Mouse (Mus musculus): Measurements from ENCODE around the gene G6pc2. TPM values are rescaled to one million over a fixed set of nuclear protein-coding genes. Genes with fewer than 3 reads are reported as not detected.
A peak's percentile ranks its signal among the peaks of the same experiment; 100 is the strongest.

Gene G6pc2
- polyA plus RNA-seq, 1 experiment from 2014 or later, result not detected

DNA sequence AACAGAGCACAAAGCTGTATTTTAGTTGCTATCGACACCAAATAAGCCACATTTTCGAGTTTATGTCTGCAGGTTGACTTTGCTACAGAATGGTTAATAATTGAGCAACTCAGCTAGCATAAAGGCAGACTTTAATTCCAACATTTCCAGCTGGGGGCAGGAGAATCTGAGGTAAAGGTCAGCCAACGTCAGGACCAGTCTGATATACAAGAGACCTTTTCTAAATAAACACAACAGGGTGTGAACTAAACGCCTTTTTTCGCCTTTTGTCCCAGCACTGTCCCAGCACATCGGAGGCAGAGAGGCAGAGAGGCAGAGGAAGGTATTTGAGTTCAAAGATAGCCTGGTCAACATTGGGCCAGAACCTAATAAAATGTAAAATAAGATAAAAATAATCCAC is 5.7 kb upstream of the G6pc2 start:
- 21% methylated on average over 6 of the region's 6 CpGs for WGBS
- no peaks in the 10 kb centered on the region for H3K27me3 ChIP-seq (ENCODE audit: control insufficient read depth, insufficient read depth, low read length)
- H3K9me3 ChIP-seq (ENCODE audit: control insufficient read depth, low read length), result no peaks in the 10 kb centered on the region
- no peak overlapping the region for H3K27ac ChIP-seq (ENCODE audit: low read depth, low read length)
- no peaks in the 10 kb centered on the region for H3K36me3 ChIP-seq (ENCODE audit: control insufficient read depth, insufficient read depth, low read length)
- H3K4me2 ChIP-seq (ENCODE audit: low read depth), result peak overlapping the region; percentile 60
- ATAC-seq (ENCODE audit: insufficient read depth, low FRiP score, low TSS enrichment), result no peak
- peak overlapping the region; percentile 87 for H3K4me3 ChIP-seq (ENCODE audit: low read depth, low read length)
- no peak for DNase-seq (ENCODE audit: low spot score)
- peak overlapping the region; percentile 88 for H3K9ac ChIP-seq (ENCODE audit: low read length)
- H3K4me1 ChIP-seq (ENCODE audit: control insufficient read depth, insufficient read depth, low read length), result peaks cover 5% of the 10 kb centered on the region; the same call in 1 of the 2 replicates

DNA sequence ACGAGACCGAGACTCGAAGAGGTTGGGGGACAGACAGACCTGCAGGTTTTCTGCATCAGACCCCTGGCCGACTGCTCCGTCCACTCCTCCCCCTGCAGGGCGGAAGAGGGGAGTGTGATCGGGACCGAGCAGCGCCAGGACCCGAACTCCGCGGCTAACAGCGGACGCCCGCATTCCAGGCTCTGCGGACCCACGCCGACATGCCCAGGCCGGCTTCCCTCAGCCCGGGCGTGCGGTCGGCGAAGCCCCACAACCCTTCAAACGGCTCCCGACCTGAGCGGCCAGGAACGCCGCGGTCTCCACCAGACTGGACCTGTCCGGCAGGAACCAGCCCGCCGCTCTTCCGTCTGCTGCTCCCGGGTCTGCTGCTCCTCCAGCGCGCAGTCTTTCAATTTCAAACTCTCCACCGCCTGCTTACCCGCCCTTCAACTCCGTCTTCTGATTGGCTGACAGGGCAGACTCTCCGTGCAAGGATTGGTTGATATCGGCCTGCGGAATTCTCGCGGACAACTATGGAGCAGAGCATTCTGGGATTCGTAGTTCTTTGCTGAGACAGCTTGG is 5.0 kb upstream of the G6pc2 start, which contains the start of gene Spc25:
Spc25 (minus strand) TSS at position 404 of the 561 bp plus-strand sequence.
- H3K4me1 ChIP-seq (ENCODE audit: control insufficient read depth, insufficient read depth, low read length), result peaks cover 5% of the 10 kb centered on the region; the same call in 1 of the 2 replicates
- no peaks in the 10 kb centered on the region for H3K36me3 ChIP-seq (ENCODE audit: control insufficient read depth, insufficient read depth, low read length)
- peak within 1 kb of the TSS; percentile 88 for H3K9ac ChIP-seq (ENCODE audit: low read length)
- ATAC-seq (ENCODE audit: insufficient read depth, low FRiP score, low TSS enrichment) (peak; percentile 99), DNase-seq (ENCODE audit: low spot score) (peak; percentile 90)
- no peaks in the 10 kb centered on the region for H3K9me3 ChIP-seq (ENCODE audit: control insufficient read depth, low read length)
- H3K27me3 ChIP-seq (ENCODE audit: control insufficient read depth, insufficient read depth, low read length), result no peaks in the 10 kb centered on the region
- peak within 1 kb of the TSS; percentile 87 for H3K4me3 ChIP-seq (ENCODE audit: low read depth, low read length)
- peak within 1 kb of the TSS; percentile 44; the same call in 1 of the 2 replicates for H3K27ac ChIP-seq (ENCODE audit: low read depth, low read length)
- 1% methylated on average over 46 of the region's 46 CpGs for WGBS
- H3K4me2 ChIP-seq (ENCODE audit: low read depth), result peak within 1 kb of the TSS; percentile 60

- 29% methylated on average over 7 of the region's 7 CpGs for WGBS
- H3K27ac ChIP-seq (ENCODE audit: low read depth, low read length), result no peak overlapping the region
- H3K9ac ChIP-seq (ENCODE audit: low read length), result no peak overlapping the region
- no peak overlapping the region for H3K4me3 ChIP-seq (ENCODE audit: low read depth, low read length)
- no peaks in the 10 kb centered on the region for H3K9me3 ChIP-seq (ENCODE audit: control insufficient read depth, low read length)
- peaks cover 5% of the 10 kb centered on the region; the same call in 1 of the 2 replicates for H3K4me1 ChIP-seq (ENCODE audit: control insufficient read depth, insufficient read depth, low read length)
- no peaks in the 10 kb centered on the region for H3K27me3 ChIP-seq (ENCODE audit: control insufficient read depth, insufficient read depth, low read length)
- DNase-seq (ENCODE audit: low spot score) (no peak), ATAC-seq (ENCODE audit: insufficient read depth, low FRiP score, low TSS enrichment) (peak; percentile 35)
- H3K4me2 ChIP-seq (ENCODE audit: low read depth), result no peak overlapping the region
- no peaks in the 10 kb centered on the region for H3K36me3 ChIP-seq (ENCODE audit: control insufficient read depth, insufficient read depth, low read length)
Measured at GRCm38 (mm10) chr2:69206523-69206922, 4.3 kb upstream of the G6pc2 start.

- H3K4me3 ChIP-seq (ENCODE audit: low read depth, low read length), result no peak overlapping the region
- no peak overlapping the region for H3K4me2 ChIP-seq (ENCODE audit: low read depth)
- DNase-seq (ENCODE audit: low spot score), result no peak
- no peaks in the 10 kb centered on the region for H3K27me3 ChIP-seq (ENCODE audit: control insufficient read depth, insufficient read depth, low read length)
- peaks cover 2% of the 10 kb centered on the region; the same call in 1 of the 2 replicates for H3K4me1 ChIP-seq (ENCODE audit: control insufficient read depth, insufficient read depth, low read length)
- H3K9me3 ChIP-seq (ENCODE audit: control insufficient read depth, low read length), result no peaks in the 10 kb centered on the region
- ATAC-seq (ENCODE audit: insufficient read depth, low FRiP score, low TSS enrichment), result no peak
- no peak overlapping the region for H3K27ac ChIP-seq (ENCODE audit: low read depth, low read length)
- H3K36me3 ChIP-seq (ENCODE audit: control insufficient read depth, insufficient read depth, low read length), result no peaks in the 10 kb centered on the region
- H3K9ac ChIP-seq (ENCODE audit: low read length), result no peak overlapping the region
- 91% methylated on average over 3 of the region's 3 CpGs for WGBS
Measured at GRCm38 (mm10) chr2:69209684-69210083, 1.2 kb upstream of the G6pc2 start.

GRCm38 (mm10) chr2:69212652-69213051 is 1.8 kb downstream of the G6pc2 start:
- Histone ChIP-seq H3K27me3 (ENCODE audit: control insufficient read depth, insufficient read depth, low read length) (no peaks in the 10 kb centered on the region), H3K36me3 (ENCODE audit: control insufficient read depth, insufficient read depth, low read length) (no peaks in the 10 kb centered on the region), H3K4me1 (ENCODE audit: control insufficient read depth, insufficient read depth, low read length) (no peaks in the 10 kb centered on the region), H3K9me3 (ENCODE audit: control insufficient read depth, low read length) (no peaks in the 10 kb centered on the region), H3K4me3 (ENCODE audit: low read depth, low read length) (no peak overlapping the region), H3K9ac (ENCODE audit: low read length) (no peak overlapping the region), H3K4me2 (ENCODE audit: low read depth) (no peak overlapping the region), H3K27ac (ENCODE audit: low read depth, low read length) (no peak overlapping the region)
- WGBS, result 78% methylated on average over 10 of the region's 10 CpGs
- ATAC-seq (ENCODE audit: insufficient read depth, low FRiP score, low TSS enrichment), result no peak
- DNase-seq (ENCODE audit: low spot score), result no peak

DNA sequence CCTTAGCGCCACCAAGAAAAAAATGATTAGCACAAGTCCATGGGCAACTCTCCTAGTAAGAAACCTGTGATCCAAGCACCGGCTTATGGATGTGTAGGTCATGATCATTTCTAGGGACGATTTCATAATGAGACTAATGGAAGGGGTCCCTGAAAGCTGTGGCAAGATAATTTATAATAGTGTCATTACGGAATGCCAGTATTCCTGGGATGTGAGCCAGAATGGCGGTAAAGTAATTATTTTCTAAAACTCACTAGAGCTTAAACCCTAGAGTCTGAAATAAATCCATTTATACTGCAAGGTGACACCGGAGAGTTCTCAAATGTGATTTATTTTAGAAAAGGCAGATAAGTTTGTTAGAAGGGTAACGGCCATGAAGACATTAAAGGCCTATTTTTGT is 4.4 kb downstream of the G6pc2 start:
- H3K9ac ChIP-seq (ENCODE audit: low read length), result no peak overlapping the region
- no peaks in the 10 kb centered on the region for H3K36me3 ChIP-seq (ENCODE audit: control insufficient read depth, insufficient read depth, low read length)
- ATAC-seq (ENCODE audit: insufficient read depth, low FRiP score, low TSS enrichment) (no peak), DNase-seq (ENCODE audit: low spot score) (no peak)
- no peaks in the 10 kb centered on the region for H3K27me3 ChIP-seq (ENCODE audit: control insufficient read depth, insufficient read depth, low read length)
- H3K4me1 ChIP-seq (ENCODE audit: control insufficient read depth, insufficient read depth, low read length), result no peaks in the 10 kb centered on the region
- no peak overlapping the region for H3K4me3 ChIP-seq (ENCODE audit: low read depth, low read length)
- no peaks in the 10 kb centered on the region for H3K9me3 ChIP-seq (ENCODE audit: control insufficient read depth, low read length)
- no peak overlapping the region for H3K4me2 ChIP-seq (ENCODE audit: low read depth)
- WGBS, result 82% methylated on average over 7 of the region's 7 CpGs
- no peak overlapping the region for H3K27ac ChIP-seq (ENCODE audit: low read depth, low read length)

DNA sequence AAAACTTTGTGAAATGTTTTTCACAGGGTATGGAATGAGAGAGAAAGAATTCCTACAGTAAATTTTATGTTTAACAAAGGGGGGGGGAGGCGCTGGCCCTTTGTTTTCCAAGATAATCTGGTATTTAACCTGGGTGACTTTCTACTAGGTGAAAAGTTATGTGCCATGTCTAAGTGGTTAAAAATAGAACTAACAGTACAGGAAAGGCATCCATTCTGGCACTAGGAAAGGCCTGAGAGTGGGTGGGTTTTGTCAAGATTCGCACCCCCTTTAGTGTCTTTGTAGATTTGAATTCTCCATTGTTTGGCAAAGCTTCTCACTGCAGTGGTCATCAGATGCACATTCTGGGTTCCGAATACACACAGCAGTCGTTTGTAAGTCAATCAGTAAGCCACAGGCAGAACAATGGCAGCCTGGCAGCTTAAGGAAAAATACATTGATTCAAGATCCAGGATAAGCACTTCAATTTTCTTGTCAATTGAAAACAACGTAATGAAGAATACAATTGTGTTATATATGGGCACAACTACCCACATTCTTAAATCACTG is 11.1 kb downstream of the G6pc2 start:
- DNase-seq (ENCODE audit: low spot score) (no peak), ATAC-seq (ENCODE audit: insufficient read depth, low FRiP score, low TSS enrichment) (no peak)
- WGBS, result 47% methylated on average over 5 of the region's 5 CpGs
- Histone ChIP-seq H3K4me2 (ENCODE audit: low read depth) (no peak overlapping the region), H3K9ac (ENCODE audit: low read length) (no peak overlapping the region), H3K36me3 (ENCODE audit: control insufficient read depth, insufficient read depth, low read length) (no peaks in the 10 kb centered on the region), H3K4me1 (ENCODE audit: control insufficient read depth, insufficient read depth, low read length) (no peaks in the 10 kb centered on the region), H3K27ac (ENCODE audit: low read depth, low read length) (no peak overlapping the region), H3K27me3 (ENCODE audit: control insufficient read depth, insufficient read depth, low read length) (no peaks in the 10 kb centered on the region), H3K9me3 (ENCODE audit: control insufficient read depth, low read length) (no peaks in the 10 kb centered on the region), H3K4me3 (ENCODE audit: low read depth, low read length) (no peak overlapping the region)

- DNase-seq (ENCODE audit: low spot score), result no peak
- no peaks in the 10 kb centered on the region for H3K4me1 ChIP-seq (ENCODE audit: control insufficient read depth, insufficient read depth, low read length)
- no peak for ATAC-seq (ENCODE audit: insufficient read depth, low FRiP score, low TSS enrichment)
- H3K9me3 ChIP-seq (ENCODE audit: control insufficient read depth, low read length), result no peaks in the 10 kb centered on the region
- H3K9ac ChIP-seq (ENCODE audit: low read length), result no peak overlapping the region
- no peak overlapping the region for H3K27ac ChIP-seq (ENCODE audit: low read depth, low read length)
- H3K27me3 ChIP-seq (ENCODE audit: control insufficient read depth, insufficient read depth, low read length), result no peaks in the 10 kb centered on the region
- no peaks in the 10 kb centered on the region for H3K36me3 ChIP-seq (ENCODE audit: control insufficient read depth, insufficient read depth, low read length)
- 81% methylated on average over 10 of the region's 10 CpGs for WGBS
- H3K4me3 ChIP-seq (ENCODE audit: low read depth, low read length), result no peak overlapping the region
- no peak overlapping the region for H3K4me2 ChIP-seq (ENCODE audit: low read depth)
Measured at GRCm38 (mm10) chr2:69222815-69223214, 11.9 kb downstream of the G6pc2 start.

GRCm38 (mm10) chr2:69224724-69225123 is 13.9 kb downstream of the G6pc2 start:
- no peak for DNase-seq (ENCODE audit: low spot score)
- Histone ChIP-seq H3K9me3 (ENCODE audit: control insufficient read depth, low read length) (no peaks in the 10 kb centered on the region), H3K4me1 (ENCODE audit: control insufficient read depth, insufficient read depth, low read length) (no peaks in the 10 kb centered on the region), H3K4me3 (ENCODE audit: low read depth, low read length) (no peak overlapping the region), H3K9ac (ENCODE audit: low read length) (no peak overlapping the region), H3K4me2 (ENCODE audit: low read depth) (no peak overlapping the region), H3K27me3 (ENCODE audit: control insufficient read depth, insufficient read depth, low read length) (no peaks in the 10 kb centered on the region), H3K36me3 (ENCODE audit: control insufficient read depth, insufficient read depth, low read length) (no peaks in the 10 kb centered on the region), H3K27ac (ENCODE audit: low read depth, low read length) (no peak overlapping the region)
- no peak for ATAC-seq (ENCODE audit: insufficient read depth, low FRiP score, low TSS enrichment)
- 77% methylated on average over 2 of the region's 2 CpGs for WGBS

Data from neural tube, embryonic 11.5 days (tissue).